Mouse (Mus musculus) cerebellum, postnatal 14 days (tissue): ENCODE results near the gene Zfp13.

Experiments used
- DNase-seq, 2 experiments: peaks; one replicate each; pipeline ENCODE4 v3.0.0; 2021; ENCODE audit warnings: mixed read lengths in 2 of 2

Gene Zfp13

GRCm38 (mm10) chr17:23592208-23592925, 6.9 kb downstream of the Zfp13 start:
- peak; percentile 99 for DNase-seq

- DNase-seq = no peak
Observed at GRCm38 (mm10) chr17:23587253-23587652, 12.0 kb downstream of the Zfp13 start.

- peak; percentile 85 to 86 for DNase-seq
Observed at GRCm38 (mm10) chr17:23585721-23586491, 13.4 kb downstream of the Zfp13 start.

GRCm38 (mm10) chr17:23584786-23585185, 14.5 kb downstream of the Zfp13 start:
- no peak for DNase-seq

GRCm38 (mm10) chr17:23575951-23576552, 23.2 kb downstream of the Zfp13 start:
- DNase-seq = no peak

GRCm38 (mm10) chr17:23574130-23574529, 25.2 kb downstream of the Zfp13 start:
- no peak for DNase-seq

- no peak for DNase-seq
Observed at GRCm38 (mm10) chr17:23572059-23572458, 27.2 kb downstream of the Zfp13 start.

- DNase-seq = peak; percentile 44 to 56
Observed at GRCm38 (mm10) chr17:23571084-23571483, 28.2 kb downstream of the Zfp13 start.

GRCm38 (mm10) chr17:23570017-23570416, 29.3 kb downstream of the Zfp13 start:
- peak; percentile 62 to 69 for DNase-seq

- peak in 1 of 2 experiments; percentile 35 for DNase-seq
Observed at GRCm38 (mm10) chr17:23568370-23568769, 30.9 kb downstream of the Zfp13 start.

GRCm38 (mm10) chr17:23566787-23567186, 32.5 kb downstream of the Zfp13 start:
- no peak for DNase-seq

- no peak for DNase-seq
Observed at GRCm38 (mm10) chr17:23564368-23564715, 34.9 kb downstream of the Zfp13 start.

GRCm38 (mm10) chr17:23563595-23564367, 35.5 kb downstream of the Zfp13 start, which contains the start of gene Zfp213:
TSS of gene Zfp213 (minus strand) at chr17:23564238.
- DNase-seq = peak; percentile 96 to 97

- DNase-seq = peak; percentile 45 to 75
Observed at GRCm38 (mm10) chr17:23559767-23560166, 39.5 kb downstream of the Zfp13 start.

- no peak for DNase-seq
Observed at GRCm38 (mm10) chr17:23555243-23555916, 43.9 kb downstream of the Zfp13 start.

- DNase-seq = no peak
Observed at GRCm38 (mm10) chr17:23554321-23554720, 45.0 kb downstream of the Zfp13 start.

- DNase-seq = no peak
Observed at GRCm38 (mm10) chr17:23553634-23554120, 45.6 kb downstream of the Zfp13 start.

GRCm38 (mm10) chr17:23552896-23553633, 46.2 kb downstream of the Zfp13 start:
- DNase-seq = no peak

GRCm38 (mm10) chr17:23551963-23552362, 47.3 kb downstream of the Zfp13 start:
- DNase-seq = no peak

GRCm38 (mm10) chr17:23551416-23551815, 47.9 kb downstream of the Zfp13 start:
- DNase-seq = peak in 1 of 2 experiments; percentile 47

GRCm38 (mm10) chr17:23550856-23551255, 48.4 kb downstream of the Zfp13 start:
- DNase-seq = peak; percentile 43 to 53
